Mouse (Mus musculus) forebrain, postnatal 0 days (tissue): Measurements from ENCODE around the gene Tnfaip1. TPM values are rescaled to one million over a fixed set of nuclear protein-coding genes. Genes with fewer than 3 reads are reported as not detected.
"Not testable (repeated sequence)": the region's sequence is repeated elsewhere in the genome, so short reads cannot be mapped to it uniquely, and the experiment has no call there.

Source experiments
- ATAC-seq: fragments of 200-750 bp; cut with Nextera tagmentation; 2 replicates; pipeline ENCODE4 v1.8.0; 2017; ENCODE audit warnings: mild to moderate bottlenecking, moderate library complexity
- DNase-seq: peaks from one replicate; pipeline ENCODE4 v3.0.0-alpha.2; 2015
- H3K27ac ChIP-seq: fragments of 300-500 bp; sonication (generic); 2 replicates; pipeline ENCODE4 v1.5.1; 2014; ENCODE audit warnings: low read depth, mild to moderate bottlenecking, antibody characterized with exemption, low read length, moderate library complexity, mixed read lengths
- H3K27me3 ChIP-seq: fragments of 300-500 bp; sonication (generic); 2 replicates; pipeline ENCODE4 v1.6.1; 2014; ENCODE audit warnings: mild to moderate bottlenecking, low read length, mixed read lengths; ENCODE audit not compliant: insufficient read depth
- H3K36me3 ChIP-seq: fragments of 300-500 bp; sonication (generic); 2 replicates; pipeline ENCODE4 v1.6.1; 2014; ENCODE audit warnings: mild to moderate bottlenecking, moderate library complexity; ENCODE audit not compliant: insufficient read depth
- H3K4me1 ChIP-seq: fragments of 300-500 bp; sonication (generic); 2 replicates; pipeline ENCODE4 v1.6.1; 2014; ENCODE audit warnings: antibody characterized with exemption; ENCODE audit not compliant: insufficient read depth
- H3K4me2 ChIP-seq: fragments of 300-500 bp; sonication (generic); 2 replicates; pipeline ENCODE4 v1.6.1; 2014; ENCODE audit warnings: low read depth, mild to moderate bottlenecking, moderate library complexity
- H3K4me3 ChIP-seq: fragments of 300-500 bp; sonication (generic); 2 replicates; pipeline ENCODE4 v1.5.1; 2014; ENCODE audit warnings: low read depth, low read length, mixed read lengths
- H3K9ac ChIP-seq: fragments of 300-500 bp; sonication (generic); 2 replicates; pipeline ENCODE4 v1.6.1; 2014; ENCODE audit warnings: mild to moderate bottlenecking
- H3K9me3 ChIP-seq: fragments of 300-500 bp; sonication (generic); 2 replicates; pipeline ENCODE4 v1.6.1; 2016; ENCODE audit warnings: low read length
- CTCF ChIP-seq: sonication (generic); IDR thresholded peaks from 2 replicates; pipeline ENCODE4 v1.5.1; 2016; ENCODE audit warnings: antibody characterized with exemption, control low read depth, low read depth
- WGBS: fragments of 180-500 bp; shearing (Covaris S2); extraction: QIAGEN DNeasy Blood & Tissue Kit; methylation state at CpG from one replicate; pipeline ENCODE4 v1.1.7; 2014; 5-methylcytosine and 5-hydroxymethylcytosine counted together
- polyA plus RNA-seq: library from polyadenylated mRNA; unstranded; fragments of >200 nt; fragmentation: Nextera tagmentation; extraction: Ambion mirVana; gene quantifications from 2 replicates; pipeline ENCODE4 v1.2.1, GENCODE M21; 2015
- total RNA-seq: library from RNA; depleted of rRNA; stranded (reverse); fragments of >200 nt; gene quantifications from 2 replicates; pipeline ENCODE4 v1.2.3, GENCODE M21; 2014

Gene Tnfaip1
- total and polyA plus RNA-seq, 2 experiments from 2014 or later = 42.7 to 66.3 TPM

- no peak overlapping the region for H3K9ac ChIP-seq
- no peaks in the 10 kb centered on the region for H3K27me3 ChIP-seq
- peaks cover 36% of the 10 kb centered on the region for H3K36me3 ChIP-seq
- no peak overlapping the region for H3K4me3 ChIP-seq
- DNase-seq = no peak
- ATAC-seq = no peak
- H3K4me2 ChIP-seq = no peak overlapping the region
- H3K9me3 ChIP-seq = no peaks in the 10 kb centered on the region
- no peak for TF ChIP-seq CTCF
- 91% methylated on average over 3 of the region's 3 CpGs for WGBS
- no peak overlapping the region for H3K27ac ChIP-seq
- no peaks in the 10 kb centered on the region for H3K4me1 ChIP-seq
Observed at GRCm38 (mm10) chr11:78540358-78540757, 4.2 kb upstream of the Tnfaip1 start.

GRCm38 (mm10) chr11:78536690-78537084 lies 555 bp upstream of the Tnfaip1 start:
- WGBS = 3% methylated on average over 14 of the region's 14 CpGs
- no peaks in the 10 kb centered on the region for H3K9me3 ChIP-seq
- H3K9ac ChIP-seq = peak overlapping the region; percentile 75
- peak overlapping the region; percentile 85 for H3K27ac ChIP-seq
- no peak for DNase-seq
- TF ChIP-seq CTCF = no peak
- H3K4me1 ChIP-seq = peaks cover 10% of the 10 kb centered on the region
- no peaks in the 10 kb centered on the region for H3K27me3 ChIP-seq
- H3K4me2 ChIP-seq = peak overlapping the region; percentile 77
- H3K36me3 ChIP-seq = peaks cover 21% of the 10 kb centered on the region
- peak overlapping the region; percentile 65 for H3K4me3 ChIP-seq
- ATAC-seq = no peak

GRCm38 (mm10) chr11:78535376-78536079 lies 604 bp downstream of the Tnfaip1 start:
- H3K27ac ChIP-seq = peak overlapping the region; percentile 87
- WGBS = under 1% methylated on average over 23 of the region's 23 CpGs
- H3K4me2 ChIP-seq = peak overlapping the region; percentile 64
- peaks cover 16% of the 10 kb centered on the region for H3K36me3 ChIP-seq
- peak overlapping the region; percentile 65 for H3K4me3 ChIP-seq
- H3K9ac ChIP-seq = peak overlapping the region; percentile 68
- H3K9me3 ChIP-seq = no peaks in the 10 kb centered on the region
- DNase-seq (peak; percentile 41), ATAC-seq (peak; percentile 58)
- peaks cover 10% of the 10 kb centered on the region for H3K4me1 ChIP-seq
- H3K27me3 ChIP-seq = no peaks in the 10 kb centered on the region
- no peak for TF ChIP-seq CTCF

GRCm38 (mm10) chr11:78534516-78534915 lies 1.6 kb downstream of the Tnfaip1 start:
- ATAC-seq = no peak
- H3K27me3 ChIP-seq = no peaks in the 10 kb centered on the region
- 0 out of 2 replicates have a peak, but pooled peaks have one; percentile 14 for TF ChIP-seq CTCF
- H3K4me1 ChIP-seq = peaks cover 10% of the 10 kb centered on the region
- DNase-seq = no peak
- WGBS = 87% methylated on average over 4 of the region's 4 CpGs
- H3K27ac ChIP-seq = no peak overlapping the region
- H3K4me2 ChIP-seq = peak overlapping the region; percentile 64
- 0 out of 2 replicates have a peak overlapping the region, but pooled peaks have one; percentile 65 for H3K4me3 ChIP-seq
- H3K9ac ChIP-seq = no peak overlapping the region
- H3K9me3 ChIP-seq = no peaks in the 10 kb centered on the region
- peaks cover 15% of the 10 kb centered on the region for H3K36me3 ChIP-seq

GRCm38 (mm10) chr11:78531515-78531914 lies 4.6 kb downstream of the Tnfaip1 start:
- ATAC-seq, H3K9me3 ChIP-seq, H3K27ac ChIP-seq, DNase-seq, H3K4me3 ChIP-seq, H3K9ac ChIP-seq, H3K4me2 ChIP-seq, H3K27me3 ChIP-seq: not testable (repeated sequence)
- WGBS = 91% methylated on average over 10 of the region's 10 CpGs
- Histone ChIP-seq H3K36me3 (peaks cover 35% of the 10 kb centered on the region), H3K4me1 (peaks cover 10% of the 10 kb centered on the region)

- Histone ChIP-seq H3K36me3 (peaks cover 40% of the 10 kb centered on the region), H3K9ac (no peak overlapping the region), H3K4me3 (no peak overlapping the region), H3K4me1 (peaks cover 10% of the 10 kb centered on the region), H3K4me2 (no peak overlapping the region), H3K27me3 (no peaks in the 10 kb centered on the region), H3K27ac (no peak overlapping the region), H3K9me3 (no peaks in the 10 kb centered on the region)
- ATAC-seq = no peak
- no peak for TF ChIP-seq CTCF
- 78% methylated on average over 6 of the region's 6 CpGs for WGBS
- DNase-seq = no peak
Observed at GRCm38 (mm10) chr11:78531046-78531445, 5.1 kb downstream of the Tnfaip1 start.

- Histone ChIP-seq H3K9ac (no peak overlapping the region), H3K4me1 (peaks cover 9% of the 10 kb centered on the region), H3K9me3 (no peaks in the 10 kb centered on the region), H3K27me3 (no peaks in the 10 kb centered on the region), H3K36me3 (peaks cover 50% of the 10 kb centered on the region), H3K4me3 (no peak overlapping the region), H3K27ac (no peak overlapping the region), H3K4me2 (no peak overlapping the region)
- TF ChIP-seq CTCF = no peak
- 93% methylated on average over 12 of the region's 12 CpGs for WGBS
- DNase-seq (no peak), ATAC-seq (no peak)
Observed at GRCm38 (mm10) chr11:78530001-78530400, 6.1 kb downstream of the Tnfaip1 start.
